Mouse (Mus musculus) kidney, postnatal 14 days (tissue): ENCODE results near the gene Pqlc2.

Experiments used
- DNase-seq: peaks from one replicate; pipeline ENCODE4 v3.0.0; 2022; ENCODE audit warnings: mixed read lengths

The Pqlc2 gene

GRCm38 (mm10) chr4:139302241-139302640 lies 8.3 kb downstream of the Pqlc2 start:
- no peak for DNase-seq

- no peak for DNase-seq
Observed at GRCm38 (mm10) chr4:139301780-139302179, 8.7 kb downstream of the Pqlc2 start.

- DNase-seq: no peak
Observed at GRCm38 (mm10) chr4:139298671-139299366, 11.7 kb downstream of the Pqlc2 start.

- peak; percentile 66 for DNase-seq
Observed at GRCm38 (mm10) chr4:139297566-139297965, 12.9 kb downstream of the Pqlc2 start.

GRCm38 (mm10) chr4:139292038-139292437 lies 18.5 kb downstream of the Pqlc2 start:
- DNase-seq: no peak

GRCm38 (mm10) chr4:139291099-139291498 lies 19.4 kb downstream of the Pqlc2 start:
- DNase-seq: no peak

- peak; percentile 68 for DNase-seq
Observed at GRCm38 (mm10) chr4:139289017-139289416, 21.5 kb downstream of the Pqlc2 start.

- peak; percentile 89 for DNase-seq
Observed at GRCm38 (mm10) chr4:139287122-139287863, 23.2 kb downstream of the Pqlc2 start.

GRCm38 (mm10) chr4:139286234-139286633 lies 24.3 kb downstream of the Pqlc2 start:
- DNase-seq: no peak

GRCm38 (mm10) chr4:139284877-139285276 lies 25.6 kb downstream of the Pqlc2 start:
- DNase-seq: no peak

GRCm38 (mm10) chr4:139282955-139283417 lies 27.5 kb downstream of the Pqlc2 start:
- peak; percentile 83 for DNase-seq

- peak; percentile 69 for DNase-seq
Observed at GRCm38 (mm10) chr4:139281791-139282345, 28.6 kb downstream of the Pqlc2 start.

GRCm38 (mm10) chr4:139280530-139280929 lies 30.0 kb downstream of the Pqlc2 start:
- no peak for DNase-seq

GRCm38 (mm10) chr4:139276411-139276810 lies 34.1 kb downstream of the Pqlc2 start:
- DNase-seq: no peak

- no peak for DNase-seq
Observed at GRCm38 (mm10) chr4:139274573-139274972, 35.9 kb downstream of the Pqlc2 start.

- no peak for DNase-seq
Observed at GRCm38 (mm10) chr4:139272951-139273680, 37.4 kb downstream of the Pqlc2 start.

- DNase-seq: no peak
Observed at GRCm38 (mm10) chr4:139271562-139271961, 38.9 kb downstream of the Pqlc2 start.

- DNase-seq: no peak
Observed at GRCm38 (mm10) chr4:139270168-139270567, 40.3 kb downstream of the Pqlc2 start.

GRCm38 (mm10) chr4:139268242-139268641 lies 42.3 kb downstream of the Pqlc2 start:
- DNase-seq: no peak

GRCm38 (mm10) chr4:139267335-139267734 lies 43.2 kb downstream of the Pqlc2 start:
- DNase-seq: no peak

GRCm38 (mm10) chr4:139266500-139266865 lies 44.0 kb downstream of the Pqlc2 start:
- DNase-seq: no peak

GRCm38 (mm10) chr4:139265783-139266499 lies 44.6 kb downstream of the Pqlc2 start:
- no peak for DNase-seq

- no peak for DNase-seq
Observed at GRCm38 (mm10) chr4:139262981-139263380, 47.5 kb downstream of the Pqlc2 start.
